Mouse (Mus musculus) heart, adult 2 months (tissue): ENCODE measurements at regions not wholly inside any gene's neighbourhood (a gene's known extent, or its start where the extent isn't known, plus 50 kb on each side); places are given as distances from the start of the nearest gene placed in this dataset.

Source experiments
- DNase-seq, 2 experiments: peaks; one replicate each; pipeline ENCODE4 v3.0.0; 2021
- H3K27ac ChIP-seq: fragments of 200-600 bp; 2 replicates; pipeline ENCODE4 v1.8.1; 2022
- H3K27me3 ChIP-seq: fragments of 200-500 bp; 2 replicates; pipeline ENCODE4 v1.6.1; 2012; ENCODE audit warnings: mild to moderate bottlenecking, low read length, inconsistent platforms, mixed read lengths; ENCODE audit not compliant: control insufficient read depth, insufficient read depth
- H3K36me3 ChIP-seq: fragments of 200-500 bp; 2 replicates; pipeline ENCODE4 v1.6.1; 2012; ENCODE audit warnings: low read length, inconsistent platforms; ENCODE audit not compliant: control insufficient read depth, insufficient read depth
- H3K4me1 ChIP-seq: fragments of 200-500 bp; 2 replicates; pipeline ENCODE4 v1.6.1; 2011; ENCODE audit warnings: low read length; ENCODE audit not compliant: control insufficient read depth, insufficient read depth
- H3K4me3 ChIP-seq: fragments of 200-600 bp; 2 replicates; pipeline ENCODE4 v1.8.1; 2022
- H3K79me2 ChIP-seq: fragments of 200-500 bp; replicated peaks from 2 replicates; pipeline ENCODE4 v1.6.1; 2012; ENCODE audit warnings: mild to moderate bottlenecking, inconsistent platforms, low read length, moderate library complexity, mixed read lengths; ENCODE audit not compliant: control insufficient read depth, insufficient read depth
- H3K9ac ChIP-seq: fragments of 200-500 bp; 2 replicates; pipeline ENCODE4 v1.6.1; 2012; ENCODE audit warnings: low read depth, mild to moderate bottlenecking, control low read depth, inconsistent platforms, low read length, mixed read lengths
- CTCF ChIP-seq: fragments of 200-600 bp; IDR thresholded peaks from 2 replicates; pipeline ENCODE4 v1.8.1; 2022; ENCODE audit warnings: antibody characterized with exemption, mild to moderate bottlenecking, moderate library complexity
- EP300 ChIP-seq: fragments of 200-500 bp; IDR thresholded peaks from 2 replicates; pipeline ENCODE4 v1.6.1; 2011; ENCODE audit warnings: low read depth, low read length, control low read depth; ENCODE audit not compliant: insufficient read depth
- POLR2A ChIP-seq: fragments of 200-500 bp; IDR thresholded peaks from 2 replicates; pipeline ENCODE4 v1.6.1; 2011; ENCODE audit warnings: mild to moderate bottlenecking, low read depth, low read length, control low read depth; ENCODE audit not compliant: insufficient read depth
- WGBS: fragments of 180-500 bp; shearing (Covaris S2); methylation state at CpG from one replicate; pipeline ENCODE4 v1.1.7; 2018; 5-methylcytosine and 5-hydroxymethylcytosine counted together
- intact Hi-C: fragments of 180-260 bp; cut with DNase I; formaldehyde crosslinking; loops from one replicate; pipeline ENCODE4 v1.15.1; 2025

- Histone ChIP-seq H3K4me3 (no peak overlapping the region), H3K27ac (no peak overlapping the region), H3K27me3 (no peaks in the 10 kb centered on the region), H3K36me3 (no peaks in the 10 kb centered on the region), H3K79me2 (no peaks in the 10 kb centered on the region), H3K9ac (no peak overlapping the region), H3K4me1 (no peaks in the 10 kb centered on the region)
- no peak for DNase-seq
- TF ChIP-seq EP300, result no peak
- 71% methylated on average over 8 of the region's 8 CpGs for WGBS
- intact Hi-C loops, result no loop called here
These were observed 67.8 kb downstream of the Dlk1 start for GRCm38 (mm10) chr12:109520414-109520813.

- Histone ChIP-seq H3K4me3 (no peak overlapping the region), H3K27me3 (no peaks in the 10 kb centered on the region), H3K27ac (no peak overlapping the region), H3K79me2 (no peaks in the 10 kb centered on the region), H3K4me1 (no peaks in the 10 kb centered on the region), H3K9ac (no peak overlapping the region), H3K36me3 (no peaks in the 10 kb centered on the region)
- intact Hi-C loops, result no loop called here
- TF ChIP-seq EP300 (no peak), CTCF (no peak), POLR2A (no peak)
- 82% methylated on average over 5 of the region's 5 CpGs for WGBS
- no peak for DNase-seq
These were observed 67.2 kb downstream of the Dlk1 start for GRCm38 (mm10) chr12:109519838-109520237.

- no peaks in the 10 kb centered on the region for H3K36me3 ChIP-seq
- no peak overlapping the region for H3K27ac ChIP-seq
- intact Hi-C loops, result no loop called here
- no peak for DNase-seq
- WGBS, result 27% methylated on average over 7 of the region's 7 CpGs
- no peaks in the 10 kb centered on the region for H3K79me2 ChIP-seq
- no peaks in the 10 kb centered on the region for H3K27me3 ChIP-seq
- no peak overlapping the region for H3K4me3 ChIP-seq
- no peak overlapping the region for H3K9ac ChIP-seq
- TF ChIP-seq POLR2A (no peak), CTCF (no peak), EP300 (no peak)
- no peaks in the 10 kb centered on the region for H3K4me1 ChIP-seq
These were observed 65.9 kb downstream of the Dlk1 start for GRCm38 (mm10) chr12:109518413-109519021.

GRCm38 (mm10) chr12:109517764-109518163, 65.1 kb downstream of the Dlk1 start:
- H3K9ac ChIP-seq, result no peak overlapping the region
- no peaks in the 10 kb centered on the region for H3K4me1 ChIP-seq
- TF ChIP-seq CTCF (no peak), EP300 (no peak), POLR2A (no peak)
- intact Hi-C loops, result no loop called here
- WGBS, result 65% methylated on average over 7 of the region's 7 CpGs
- no peak for DNase-seq
- H3K4me3 ChIP-seq, result no peak overlapping the region
- H3K27ac ChIP-seq, result no peak overlapping the region
- H3K36me3 ChIP-seq, result no peaks in the 10 kb centered on the region
- no peaks in the 10 kb centered on the region for H3K27me3 ChIP-seq
- H3K79me2 ChIP-seq, result no peaks in the 10 kb centered on the region

- no peaks in the 10 kb centered on the region for H3K4me1 ChIP-seq
- no peak for DNase-seq
- TF ChIP-seq CTCF (no peak), POLR2A (no peak), EP300 (no peak)
- WGBS, result 69% methylated on average over 4 of the region's 4 CpGs
- H3K36me3 ChIP-seq, result no peaks in the 10 kb centered on the region
- no peaks in the 10 kb centered on the region for H3K79me2 ChIP-seq
- no peak overlapping the region for H3K4me3 ChIP-seq
- no peak overlapping the region for H3K9ac ChIP-seq
- no peak overlapping the region for H3K27ac ChIP-seq
- H3K27me3 ChIP-seq, result no peaks in the 10 kb centered on the region
- intact Hi-C loops, result no loop called here
These were observed 64.3 kb downstream of the Dlk1 start for GRCm38 (mm10) chr12:109516961-109517360.

GRCm38 (mm10) chr12:109514292-109514818, 61.7 kb downstream of the Dlk1 start:
- Histone ChIP-seq H3K79me2 (no peaks in the 10 kb centered on the region), H3K4me3 (no peak overlapping the region), H3K9ac (no peak overlapping the region), H3K27ac (no peak overlapping the region), H3K27me3 (no peaks in the 10 kb centered on the region), H3K36me3 (no peaks in the 10 kb centered on the region), H3K4me1 (no peaks in the 10 kb centered on the region)
- intact Hi-C loops, result no loop called here
- 90% methylated on average over 9 of the region's 9 CpGs for WGBS
- DNase-seq, result no peak
- TF ChIP-seq POLR2A (no peak), EP300 (no peak), CTCF (no peak)
